Comparison of ENCODE assay signal across 22 mouse cellular contexts in the genomic region with DNA sequence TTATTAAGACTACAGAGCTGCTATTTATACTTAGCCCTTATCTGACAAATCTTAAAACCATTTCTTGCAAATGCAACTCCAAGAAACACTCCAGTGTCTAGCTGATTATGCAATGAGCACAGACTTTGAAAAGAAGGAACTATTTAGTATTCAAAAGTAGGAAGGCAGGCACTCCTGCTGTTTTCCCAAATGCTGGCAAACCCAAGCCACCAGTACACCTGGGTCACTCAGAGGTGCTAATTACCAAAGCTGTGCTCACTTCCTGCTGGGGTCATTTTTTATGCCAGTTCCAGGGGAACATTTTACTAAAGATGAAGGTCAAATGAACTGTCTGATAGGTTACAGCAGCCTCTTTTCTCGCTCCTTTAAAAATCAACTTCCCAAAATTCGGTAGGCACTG. TPM values are rescaled to one million over a fixed set of nuclear protein-coding genes. Genes with fewer than 3 reads are reported as not detected.
DNase-seq lines count a peak whose midpoint lies in the region; ATAC-seq lines count a peak whose summit lies in the region.
"Had no signal": no experiment of that assay in that cellular context is flagged by ENCODE, and none has a peak within 500 bp of the region (broad histone marks: within the 10 kb centered on the region; RNA-seq: fewer than 3 reads in every experiment).

No protein-coding gene starts in this region.

- H3K9ac ChIP-seq in kidney, embryonic 15.5 days = no peak overlapping the region
- H3K9ac ChIP-seq: forebrain, embryonic 12.5 days; limb, embryonic 15.5 days; liver, embryonic 14.5 days; lung, embryonic 15.5 days; midbrain, embryonic 12.5 days had no signal

- H3K4me2 ChIP-seq in kidney, embryonic 15.5 days = no peak overlapping the region
- H3K4me2 ChIP-seq: forebrain, embryonic 12.5 days; heart, embryonic 11.5 days; limb, embryonic 15.5 days; lung, embryonic 15.5 days; midbrain, embryonic 12.5 days had no signal

- H3K9me3 ChIP-seq in forebrain, embryonic 10.5 days = no peaks in the 10 kb centered on the region
- no peaks in the 10 kb centered on the region for H3K9me3 ChIP-seq in kidney, embryonic 15.5 days (replicated peaks)
- H3K9me3 ChIP-seq: forebrain, embryonic 12.5 days; limb, embryonic 15.5 days; lung, embryonic 15.5 days; midbrain, embryonic 12.5 days had no signal

- peak; percentile 19 for DNase-seq in left cerebral cortex, postnatal 4 days
- DNase-seq in left cerebral cortex, postnatal 36 days (ENCODE audit: low spot score in 2 of 2) = no peak
- peak; percentile 79 for DNase-seq in brain, adult 2 months (ENCODE audit: low read depth, low spot score)
- DNase-seq in cerebellum, adult 8-10 months = peak; percentile 41
- DNase-seq in cerebellum, postnatal 36 days = peak; percentile 46 to 63
- DNase-seq in forebrain, embryonic 10.5 days (ENCODE audit: extremely low spot score, low spot score) = no peak
- no peak for DNase-seq in kidney, adult 18-20 months
- DNase-seq: adrenal gland, postnatal 10 days; gastrocnemius, adult 2 months; kidney, postnatal 36 days; layer of hippocampus, adult 9-11 months; right cerebral cortex, postnatal 14 days; spleen, adult 18-20 months had no signal

- intact Hi-C loops in left cerebral cortex, postnatal 4 days (cut with DNase I) = no loop called here
- intact Hi-C loops in left cerebral cortex, postnatal 36 days (cut with DNase I) = no loop called here

- no peaks in the 10 kb centered on the region for H3K4me1 ChIP-seq in forebrain, embryonic 10.5 days
- no peaks in the 10 kb centered on the region for H3K4me1 ChIP-seq in kidney, embryonic 15.5 days
- H3K4me1 ChIP-seq: forebrain, embryonic 12.5 days; limb, embryonic 15.5 days; lung, embryonic 15.5 days; midbrain, embryonic 12.5 days had no signal

- no peak for ATAC-seq in kidney, embryonic 15.5 days (replicated peaks; ENCODE audit: low FRiP score)
- ATAC-seq: hindbrain, postnatal 0 days; intestine, embryonic 16.5 days had no signal

- H3K36me3 ChIP-seq in forebrain, embryonic 10.5 days (replicated peaks) = peaks cover 98% of the 10 kb centered on the region
- peaks cover 71% of the 10 kb centered on the region for H3K36me3 ChIP-seq in kidney, embryonic 15.5 days

- no peak overlapping the region for H3K4me3 ChIP-seq in forebrain, embryonic 10.5 days
- no peak overlapping the region for H3K4me3 ChIP-seq in kidney, embryonic 15.5 days (replicated peaks)
- H3K4me3 ChIP-seq: forebrain, embryonic 12.5 days; gastrocnemius, adult 2 months; limb, embryonic 15.5 days; lung, embryonic 15.5 days; midbrain, embryonic 12.5 days had no signal

- no peaks in the 10 kb centered on the region for H3K27me3 ChIP-seq in forebrain, embryonic 10.5 days (ENCODE audit: poor library complexity, severe bottlenecking)
- no peaks in the 10 kb centered on the region for H3K27me3 ChIP-seq in kidney, embryonic 15.5 days
- H3K27me3 ChIP-seq: forebrain, embryonic 12.5 days; limb, embryonic 15.5 days; lung, embryonic 15.5 days; midbrain, embryonic 12.5 days had no signal

- H3K27ac ChIP-seq in forebrain, embryonic 10.5 days = no peak overlapping the region
- H3K27ac ChIP-seq in kidney, embryonic 15.5 days = no peak overlapping the region
- H3K27ac ChIP-seq: forebrain, embryonic 12.5 days; gastrocnemius, adult 2 months; hindbrain, postnatal 0 days; limb, embryonic 15.5 days; liver, embryonic 14.5 days; lung, embryonic 15.5 days; midbrain, embryonic 12.5 days had no signal

- WGBS in forebrain, embryonic 10.5 days = 96% methylated on average over 2 of the region's 2 CpGs
- WGBS in kidney, embryonic 15.5 days = 89% methylated on average over 2 of the region's 2 CpGs

RNA-seq across cellular contexts. Expression of a gene that starts 28.2 kb away (rescaled TPM):
- total RNA-seq in left cerebral cortex, postnatal 4 days (2021) = 10 to 100 TPM; 33.4 to 35.0 TPM
- total RNA-seq in left cerebral cortex, postnatal 36 days (2021) = 10 to 100 TPM; 24.5 to 29.4 TPM
- 41.4 and 43.1 TPM in 2 replicates for polyA plus RNA-seq in forebrain, embryonic 10.5 days (2016; fragmentation: Nextera tagmentation; extraction: Ambion mirVana)
- polyA plus RNA-seq in kidney, embryonic 15.5 days (2015; fragmentation: Nextera tagmentation; extraction: Ambion mirVana) = 33.6 and 34.8 TPM in 2 replicates

Comparison
In these comparisons a context has a peak if more than half of its experiments do, and no peak if none do; other contexts are left out.
1. DNase-seq: peak in left cerebral cortex, postnatal 4 days (single experiment), brain, adult 2 months (single experiment), cerebellum, adult 8-10 months (single experiment) and cerebellum, postnatal 36 days (2 of 2); none in left cerebral cortex, postnatal 36 days (0 of 2), forebrain, embryonic 10.5 days (single experiment) and kidney, adult 18-20 months (single experiment).